Mouse (Mus musculus) bone marrow macrophage, adult 2 months (primary cell): ENCODE measurements at regions not wholly inside any gene's neighbourhood (a gene's known extent, or its start where the extent isn't known, plus 50 kb on each side); places are given as distances from the start of the nearest gene placed in this dataset.

Experiments
- CTCF ChIP-seq: IDR thresholded peaks from 2 replicates; pipeline ENCODE4 v1.5.1; 2012; ENCODE audit warnings: low read depth, mild to moderate bottlenecking, low read length, moderate library complexity
- POLR2A ChIP-seq: IDR thresholded peaks from 2 replicates; pipeline ENCODE4 v1.6.1; 2012; ENCODE audit warnings: mild to moderate bottlenecking, low read depth, low read length, borderline replicate concordance

GRCm38 (mm10) chr1:77053837-77054540, 460.9 kb downstream of the Epha4 start:
- TF ChIP-seq POLR2A: no peak
- TF ChIP-seq CTCF: no peak
